Mouse (Mus musculus) stomach, adult 2 months (tissue): ENCODE measurements around the gene Nectin2. TPM values are rescaled to one million over a fixed set of nuclear protein-coding genes. Genes with fewer than 3 reads are reported as not detected.

Experiments used
- polyA plus RNA-seq: library from polyadenylated mRNA; depleted of rRNA; stranded (reverse); fragments of >200 nt; gene quantifications from 2 replicates; pipeline ENCODE4 v1.2.3, GENCODE M21; 2012; rRNA removed

The Nectin2 gene
- polyA plus RNA-seq = 64.6 and 101 TPM in 2 replicates

DNA sequence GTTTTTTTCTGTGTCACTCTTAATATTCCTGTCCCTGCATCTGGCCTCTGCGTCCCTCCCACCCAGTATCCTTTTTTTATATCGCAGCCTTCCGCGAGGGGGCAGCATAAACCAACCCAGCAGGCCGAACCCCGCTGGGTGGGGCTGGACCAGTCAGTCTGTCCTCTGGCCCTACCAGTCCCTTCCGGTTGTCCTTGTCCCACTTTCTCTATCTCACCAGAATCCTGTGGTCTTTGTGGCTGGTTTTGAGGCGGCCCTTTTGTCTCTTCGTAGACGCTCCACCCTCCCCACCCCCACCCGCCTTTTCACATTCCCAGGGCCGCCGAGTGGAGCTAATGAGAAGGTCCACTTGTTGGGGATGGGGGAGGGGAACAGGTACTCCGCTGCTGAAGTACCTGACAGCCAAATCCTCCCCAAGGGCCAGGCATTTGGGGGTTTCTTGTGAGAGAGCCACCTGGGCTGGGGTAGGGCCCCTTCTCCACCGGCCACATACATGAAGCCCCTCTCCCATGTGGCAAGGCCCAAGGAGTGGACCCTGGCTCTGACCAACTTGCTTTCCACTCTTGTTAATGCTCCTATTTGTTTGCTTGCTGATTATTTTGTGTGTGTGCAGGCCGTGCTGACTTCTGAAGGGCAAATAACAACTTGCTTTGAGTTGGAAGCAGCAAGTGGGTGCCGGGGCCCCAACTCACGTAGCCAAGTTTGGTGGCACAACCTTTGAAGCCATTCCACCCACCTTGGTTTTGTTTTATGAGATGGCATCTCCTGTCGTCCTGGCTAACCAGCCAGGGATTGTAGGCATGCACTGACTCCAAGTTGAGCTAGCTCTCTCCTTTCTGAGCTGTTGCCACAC lies at the start of gene Nectin2:
Nectin2 (minus strand) TSS at position 267 of the 853 bp plus-strand sequence.

DNA sequence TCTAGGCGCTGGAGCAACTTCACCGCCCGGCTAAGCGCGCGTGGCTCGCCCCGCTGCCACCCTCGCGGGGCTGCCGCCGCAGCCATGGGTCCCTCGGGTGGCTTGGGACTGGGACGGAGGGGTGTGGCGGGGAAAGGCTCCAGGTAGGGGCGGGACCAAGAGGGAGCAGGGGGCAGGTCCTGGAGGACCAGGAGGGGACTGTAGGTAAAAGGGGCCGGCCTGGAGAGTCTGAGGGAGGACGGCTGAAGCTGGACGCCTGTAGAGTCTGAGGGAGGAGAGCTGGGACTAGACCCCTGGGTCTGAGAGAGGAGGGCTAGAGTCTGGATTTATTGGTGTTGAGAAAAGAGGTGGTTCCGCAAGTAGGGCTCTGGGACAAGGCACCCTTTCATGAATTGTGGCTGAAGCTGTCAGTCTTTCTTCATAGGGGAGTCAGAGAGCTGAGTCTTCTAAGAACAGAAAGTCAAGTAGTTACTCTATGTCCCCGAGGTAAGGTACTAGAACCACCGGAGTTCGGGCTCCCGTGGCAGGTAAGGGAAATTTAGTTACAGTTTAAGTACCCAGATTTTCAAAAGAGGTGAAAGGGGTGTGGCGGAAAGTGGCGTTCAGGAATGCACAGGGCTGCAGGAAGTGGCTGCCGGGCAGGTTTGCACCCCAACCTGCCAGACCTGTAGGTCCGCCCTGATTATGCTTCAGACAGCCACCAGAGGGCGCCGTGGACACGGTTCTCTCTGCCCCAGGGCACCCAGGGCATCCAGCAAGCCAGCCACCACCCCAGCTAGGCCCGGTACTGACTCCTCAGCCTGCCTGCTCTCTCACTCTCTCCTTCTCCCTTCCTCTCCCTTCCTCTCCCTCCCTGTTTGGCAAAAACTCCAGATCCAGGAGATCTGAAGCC lies 46.7 kb upstream of the Nectin2 start, which contains the start of gene Cblc:
Cblc (minus strand) TSS at position 113 of the 892 bp plus-strand sequence.

DNA sequence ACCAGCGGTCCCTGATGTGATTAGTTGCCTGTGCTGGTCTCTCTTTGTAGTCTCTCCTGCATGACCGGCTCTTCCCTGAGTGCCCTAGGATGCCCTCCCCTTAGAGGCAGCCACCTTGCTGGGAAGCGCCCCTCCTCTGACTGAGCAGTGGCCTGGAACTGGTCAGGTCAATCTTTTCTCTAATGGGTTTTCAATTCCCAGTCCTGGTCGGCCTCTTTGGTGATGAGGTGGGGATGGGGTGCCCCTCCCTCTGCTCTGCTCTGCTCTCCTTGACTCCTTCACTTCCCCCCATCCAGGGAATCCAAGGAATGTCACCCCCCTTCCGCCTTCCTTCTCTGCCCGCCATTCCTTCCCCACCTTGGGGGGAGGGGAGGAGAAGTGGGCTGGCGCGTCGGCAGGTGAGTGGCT lies 20.7 kb upstream of the Nectin2 start, which contains the start of gene Bcam:
Bcam (minus strand) TSS at position 33 of the 408 bp plus-strand sequence.

DNA sequence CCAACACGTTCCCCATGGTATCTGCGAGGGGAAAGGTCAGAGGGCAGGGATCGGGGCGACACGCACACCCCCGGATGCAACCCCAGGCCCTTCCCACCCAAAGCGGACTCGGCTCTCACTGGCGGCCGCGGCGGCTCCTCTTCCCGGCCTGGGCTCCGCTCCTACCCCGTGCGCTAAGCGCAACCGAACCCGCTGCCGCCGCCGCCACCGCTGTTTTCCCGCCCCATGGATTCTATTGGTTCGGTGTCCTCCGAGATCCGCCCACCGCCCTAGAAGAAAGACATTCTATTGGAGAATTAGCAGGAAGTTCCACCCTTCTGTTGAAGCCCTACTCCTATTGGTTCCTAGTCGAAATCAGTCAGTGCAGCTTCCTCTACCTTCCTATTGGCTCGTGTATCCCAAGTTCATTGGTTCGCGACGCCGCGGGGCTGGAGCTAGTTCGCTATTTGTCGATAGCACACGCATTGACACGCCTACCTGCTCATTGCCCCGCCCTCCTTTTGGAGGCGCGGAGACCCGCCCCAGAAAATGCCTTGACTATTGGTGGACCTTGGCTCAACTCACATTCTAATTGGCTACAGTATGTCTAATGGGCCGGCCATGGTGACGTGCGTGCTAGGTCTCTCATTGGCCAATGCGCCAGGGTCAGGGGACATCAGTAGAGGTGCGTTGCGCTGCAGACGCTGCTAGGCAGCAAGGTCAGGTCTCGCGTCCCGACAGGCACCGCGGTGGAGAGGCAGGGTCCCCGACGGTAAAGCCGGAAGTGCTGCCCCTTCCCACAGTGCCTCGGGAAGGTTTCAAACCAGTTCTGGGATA lies 34.8 kb downstream of the Nectin2 start, which contains the start of gene Tomm40:
Tomm40 (minus strand) TSS at position 200 of the 816 bp plus-strand sequence.

DNA sequence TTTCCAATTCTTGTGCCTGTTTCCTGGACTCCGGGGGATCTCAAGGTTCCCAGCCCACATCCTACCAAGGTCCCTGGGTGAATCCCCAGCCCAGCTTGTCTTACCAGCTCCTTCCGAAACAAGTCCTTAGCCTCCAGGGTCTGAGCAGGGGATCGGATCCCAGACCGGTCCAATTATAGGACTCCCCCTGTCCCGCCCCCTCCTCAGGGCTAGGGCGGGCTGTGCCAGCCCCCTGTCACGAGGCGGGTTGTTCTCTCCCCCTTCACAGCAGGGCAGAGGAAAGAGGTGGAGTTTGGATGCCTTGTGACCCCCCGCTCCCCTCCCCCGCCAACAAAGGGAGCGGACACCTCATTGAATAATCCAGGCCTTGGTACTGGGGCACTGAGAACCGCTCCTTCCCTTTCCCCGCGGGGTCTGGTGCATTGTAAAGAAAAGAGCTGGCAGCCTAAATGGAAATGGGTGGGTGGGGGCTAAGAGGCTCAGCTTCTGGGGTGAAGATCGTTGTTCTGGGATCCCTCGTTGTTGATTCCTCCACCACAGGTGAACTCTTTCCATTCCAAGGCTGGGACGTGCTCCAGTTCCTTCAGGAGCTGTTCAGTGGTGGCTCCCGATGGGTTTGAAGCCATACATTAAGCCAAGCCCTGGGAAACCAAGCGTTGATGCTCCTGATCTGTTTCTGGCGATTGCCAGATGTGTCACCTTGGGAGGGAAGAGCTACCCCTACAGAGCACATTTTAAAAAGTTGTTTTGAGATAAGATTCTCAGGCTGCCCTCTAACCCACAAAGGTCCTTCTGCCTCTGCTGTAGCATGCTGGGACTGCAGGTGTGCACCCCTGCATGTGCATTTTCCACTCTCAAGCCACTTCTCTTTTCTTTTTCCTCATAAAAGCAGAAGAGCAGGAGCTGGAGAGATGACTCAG lies 51.1 kb downstream of the Nectin2 start, which contains the start of gene Apoe:
Apoe (minus strand) TSS at position 282 of the 920 bp plus-strand sequence.

DNA sequence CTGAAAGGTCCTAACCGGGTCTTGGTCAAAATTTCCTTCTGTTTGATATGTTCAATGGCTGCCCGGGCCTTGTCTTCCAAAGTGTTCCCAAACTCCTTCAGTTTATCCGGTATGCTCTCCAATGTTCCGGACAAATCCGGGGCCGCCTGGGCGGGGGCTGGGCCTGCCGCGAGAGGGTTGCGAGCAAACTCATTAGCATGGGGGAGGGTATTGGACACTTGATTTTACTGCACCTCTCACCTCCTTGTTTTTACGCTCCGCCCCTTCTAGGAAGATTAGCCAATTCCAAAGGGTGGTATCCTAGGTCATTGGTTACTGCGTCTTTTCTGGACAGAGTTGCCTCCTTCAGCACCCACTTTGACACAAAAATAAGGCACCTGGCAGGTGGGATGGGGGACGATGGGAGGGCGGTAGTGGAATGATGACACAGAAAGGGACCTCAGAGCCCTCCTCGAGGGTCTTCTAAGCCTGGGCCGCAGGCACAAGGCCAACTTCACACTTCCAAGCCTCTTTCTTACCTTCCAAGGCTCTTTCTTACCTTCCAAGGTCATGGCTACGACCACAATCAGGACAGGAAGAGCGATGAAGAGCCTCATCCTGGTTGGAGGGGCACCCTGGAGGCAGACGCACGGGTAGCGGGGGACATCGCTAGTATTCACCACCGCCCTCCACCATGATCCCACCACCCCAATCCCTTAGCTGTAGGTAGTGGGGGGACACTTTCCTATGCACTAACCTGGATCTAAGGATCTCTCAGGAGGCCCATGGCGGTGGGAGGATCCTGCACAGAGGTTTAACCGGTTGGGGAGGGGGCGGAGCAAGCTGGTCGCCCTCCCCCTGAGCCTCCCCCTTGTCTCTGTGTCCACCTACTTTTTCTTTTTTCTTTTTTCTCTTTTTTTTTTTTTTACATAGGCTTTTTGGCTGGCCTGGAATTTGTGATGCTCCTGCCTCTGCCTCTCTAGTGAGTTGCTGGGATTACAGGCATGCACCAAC lies 58.1 kb downstream of the Nectin2 start, which contains the start of gene Apoc1:
Apoc1 (minus strand) TSS at position 788 of the 993 bp plus-strand sequence.

DNA sequence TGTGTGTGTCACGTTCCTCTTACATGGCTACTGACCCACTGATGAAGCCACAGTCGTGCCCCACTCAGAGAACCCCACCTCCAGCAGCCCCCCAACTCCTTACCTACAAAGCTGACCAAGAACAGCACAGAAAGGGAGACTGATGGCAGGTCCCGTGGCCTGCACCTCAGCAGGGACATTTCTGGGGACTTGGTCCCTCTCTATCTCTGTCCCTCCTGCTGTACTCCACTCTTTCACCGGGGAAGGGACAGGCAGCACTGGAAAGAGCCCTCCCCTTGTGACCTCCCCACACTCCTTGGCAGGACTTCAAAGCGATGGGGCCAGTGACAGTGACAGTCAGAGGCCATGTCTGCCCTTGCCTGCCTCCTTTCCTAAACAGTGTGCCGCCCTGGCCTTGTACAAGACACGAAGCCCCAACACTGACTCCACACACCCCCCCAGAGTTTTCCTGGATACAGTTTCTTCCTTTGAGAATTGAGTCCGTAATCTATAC lies 69.0 kb downstream of the Nectin2 start, which contains the start of the genes Gm44805 and Apoc4:
Gm44805 (minus strand) TSS at position 222 of the 493 bp plus-strand sequence.
Apoc4 (minus strand) TSS at position 278 of the 493 bp plus-strand sequence.

DNA sequence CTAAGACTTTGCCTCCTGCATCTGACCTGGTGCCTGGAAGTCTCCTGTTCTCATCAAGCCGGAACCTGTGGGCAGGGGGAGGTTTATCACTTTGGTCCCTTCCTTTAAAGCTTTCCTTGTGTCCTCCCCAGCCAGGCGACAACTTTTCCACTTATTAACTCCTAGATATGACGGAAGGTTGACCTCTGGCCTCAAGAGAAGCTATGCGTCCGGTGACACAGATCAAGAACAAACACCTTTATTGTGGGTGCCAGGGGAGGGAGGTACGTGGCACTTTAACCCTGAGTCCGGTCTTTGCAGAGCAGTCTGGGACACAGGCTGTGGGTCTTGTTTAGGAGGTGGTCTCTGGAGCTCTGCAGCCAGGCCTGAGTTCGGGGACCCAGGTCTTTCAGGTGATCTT lies 72.4 kb downstream of the Nectin2 start, which contains the start of gene Apoc2:
Apoc2 (minus strand) TSS at position 70 of the 400 bp plus-strand sequence.

Other genes with a start within 250 kb of the Nectin2 start
- 7.3 and 15.7 TPM in 2 replicates for gene Bloc1s3, start 242.1 kb downstream of the Nectin2 start, polyA plus RNA-seq
- 119 and 179 TPM in 2 replicates for gene Trappc6a, start 242.1 kb downstream of the Nectin2 start, polyA plus RNA-seq
- gene Nkpd1, start 232.6 kb downstream of the Nectin2 start, polyA plus RNA-seq = 45.5 and 87.5 TPM in 2 replicates
- 78.3 and 88.5 TPM in 2 replicates for gene Ppp1r37, start 187.4 kb downstream of the Nectin2 start, polyA plus RNA-seq
- gene Zfp296, start 173.2 kb downstream of the Nectin2 start, polyA plus RNA-seq = 7.5 and 7.9 TPM in 2 replicates
- 59.4 and 88.0 TPM in 2 replicates for gene Gemin7, start 172.9 kb downstream of the Nectin2 start, polyA plus RNA-seq
- gene Clasrp, start 146.0 kb downstream of the Nectin2 start, polyA plus RNA-seq = 68.5 and 172 TPM in 2 replicates
- gene Relb, start 121.0 kb downstream of the Nectin2 start, polyA plus RNA-seq = 10.6 and 18.6 TPM in 2 replicates
- 55.4 and 69.0 TPM in 2 replicates for gene Clptm1, start 85.5 kb downstream of the Nectin2 start, polyA plus RNA-seq
- gene Apoc2, start 72.5 kb downstream of the Nectin2 start, polyA plus RNA-seq = 1.1 and 1.6 TPM in 2 replicates
- not detected in 2 replicates for gene Gm44805, start 69.1 kb downstream of the Nectin2 start, polyA plus RNA-seq
- gene Apoc4, start 69.0 kb downstream of the Nectin2 start, polyA plus RNA-seq = 0.37 TPM in 1 of 2 replicates, not detected in the other
- 6.5 and 8.3 TPM in 2 replicates for gene Apoc1, start 57.8 kb downstream of the Nectin2 start, polyA plus RNA-seq
- gene Apoe, start 51.3 kb downstream of the Nectin2 start, polyA plus RNA-seq = 235 and 380 TPM in 2 replicates
- 58.9 and 85.6 TPM in 2 replicates for gene Tomm40, start 35.0 kb downstream of the Nectin2 start, polyA plus RNA-seq
- gene Bcam, start 20.5 kb upstream of the Nectin2 start, polyA plus RNA-seq = 52.3 and 63.9 TPM in 2 replicates
- 41.1 and 54.6 TPM in 2 replicates for gene Cblc, start 46.3 kb upstream of the Nectin2 start, polyA plus RNA-seq
- 47.9 and 87.5 TPM in 2 replicates for gene Bcl3, start 72.3 kb upstream of the Nectin2 start, polyA plus RNA-seq
- gene Gm19345, start 101.5 kb upstream of the Nectin2 start, polyA plus RNA-seq = 0.53 TPM in 1 of 2 replicates, not detected in the other
- 0.26 and 0.29 TPM in 2 replicates for gene Ceacam16, start 110.8 kb upstream of the Nectin2 start, polyA plus RNA-seq
- gene Ceacam19, start 137.5 kb upstream of the Nectin2 start, polyA plus RNA-seq = 2.5 and 3.0 TPM in 2 replicates
- 2.3 and 3.4 TPM in 2 replicates for gene Pvr, start 170.7 kb upstream of the Nectin2 start, polyA plus RNA-seq
- gene Igsf23, start 200.3 kb upstream of the Nectin2 start, polyA plus RNA-seq = 11.7 and 16.6 TPM in 2 replicates
- 0.06 TPM in 1 of 2 replicates, not detected in the other for gene Ceacam20, start 214.9 kb upstream of the Nectin2 start, polyA plus RNA-seq
- gene Nlrp9b, start 241.0 kb upstream of the Nectin2 start, polyA plus RNA-seq = not detected in 2 replicates